In genomic region chr10:45098751-45099150, GRCm38 (mm10) we compare ENCODE assay signal across 9 mouse cellular contexts. TPM values are rescaled to one million over a fixed set of nuclear protein-coding genes. Genes with fewer than 3 reads are reported as not detected.
DNase-seq lines count a peak whose midpoint lies in the region; ATAC-seq and TF ChIP-seq lines count a peak whose summit lies in the region.
"Had no signal": no experiment of that assay in that cellular context is flagged by ENCODE, and none has a peak within 500 bp of the region (broad histone marks: within the 10 kb centered on the region; RNA-seq: fewer than 3 reads in every experiment).

No protein-coding gene starts in this region.

- H3K4me2 ChIP-seq in forebrain, postnatal 0 days (ENCODE audit: low read depth): no peak overlapping the region
- H3K4me2 ChIP-seq: hindbrain, embryonic 15.5 days; midbrain, embryonic 12.5 days had no signal

- no peak overlapping the region for H3K4me3 ChIP-seq in heart, embryonic 10.5 days
- H3K4me3 ChIP-seq in thymus, adult 2 months (ENCODE audit: control insufficient read depth, insufficient read depth, low read length): no peak overlapping the region
- H3K4me3 ChIP-seq in forebrain, postnatal 0 days (ENCODE audit: low read depth, low read length): no peak overlapping the region
- H3K4me3 ChIP-seq: hindbrain, embryonic 15.5 days; midbrain, embryonic 12.5 days had no signal

- H3K9me3 ChIP-seq in heart, embryonic 10.5 days: no peaks in the 10 kb centered on the region
- no peaks in the 10 kb centered on the region for H3K9me3 ChIP-seq in forebrain, postnatal 0 days (ENCODE audit: low read length)
- H3K9me3 ChIP-seq: hindbrain, embryonic 15.5 days had no signal

- ATAC-seq in forebrain, postnatal 0 days: peak; percentile 67

- H3K9ac ChIP-seq in forebrain, postnatal 0 days: no peak overlapping the region
- H3K9ac ChIP-seq: hindbrain, embryonic 15.5 days; midbrain, embryonic 12.5 days had no signal

- DNase-seq in heart, postnatal 14 days: peak; percentile 54 to 64
- DNase-seq in heart, embryonic 10.5 days (ENCODE audit: low spot score): no peak
- DNase-seq in thymus, adult 2 months: peak; percentile 68
- no peak for DNase-seq in thymus, adult 18-20 months
- DNase-seq in forebrain, postnatal 0 days: peak; percentile 73
- peak; percentile 50 for DNase-seq in retina, postnatal 1 day
- no peak for DNase-seq in T-cell, adult 2 months (ENCODE audit: low spot score)

- no peak overlapping the region for H3K27ac ChIP-seq in heart, embryonic 10.5 days
- H3K27ac ChIP-seq in thymus, adult 2 months (ENCODE audit: control insufficient read depth, insufficient read depth, low read length): no peak overlapping the region
- H3K27ac ChIP-seq in forebrain, postnatal 0 days (ENCODE audit: low read depth, low read length): no peak overlapping the region
- H3K27ac ChIP-seq: hindbrain, embryonic 15.5 days; midbrain, embryonic 12.5 days had no signal

- no peak for TF ChIP-seq POLR2A in thymus, adult 2 months (IDR thresholded peaks at IDR 0.05; ENCODE audit: control insufficient read depth, extremely low read depth, insufficient read depth, low read length, poor library complexity)

- no peak for TF ChIP-seq CTCF in thymus, adult 2 months (IDR thresholded peaks at IDR 0.05; ENCODE audit: borderline replicate concordance, control insufficient read depth, extremely low read depth, insufficient read depth, low read length, poor library complexity)
- peak; percentile 58 for TF ChIP-seq CTCF in forebrain, postnatal 0 days (IDR thresholded peaks at IDR 0.05; ENCODE audit: low read depth)

- H3K27me3 ChIP-seq in heart, embryonic 10.5 days (ENCODE audit: insufficient read depth, poor library complexity, severe bottlenecking): no peaks in the 10 kb centered on the region
- no peaks in the 10 kb centered on the region for H3K27me3 ChIP-seq in thymus, adult 2 months (ENCODE audit: control insufficient read depth, insufficient read depth, low read length)
- no peaks in the 10 kb centered on the region for H3K27me3 ChIP-seq in forebrain, postnatal 0 days (ENCODE audit: insufficient read depth, low read length)
- H3K27me3 ChIP-seq: hindbrain, embryonic 15.5 days; midbrain, embryonic 12.5 days had no signal

- 85% methylated on average over 2 of the region's 2 CpGs for WGBS in heart, embryonic 10.5 days
- 95% methylated on average over 2 of the region's 2 CpGs for WGBS in thymus, adult 2 months
- WGBS in forebrain, postnatal 0 days: 95% methylated on average over 2 of the region's 2 CpGs

- peaks cover 7% of the 10 kb centered on the region for H3K4me1 ChIP-seq in heart, embryonic 10.5 days
- peaks cover 6% of the 10 kb centered on the region for H3K4me1 ChIP-seq in thymus, adult 2 months (replicated peaks; ENCODE audit: control insufficient read depth, insufficient read depth, low read length)
- no peaks in the 10 kb centered on the region for H3K4me1 ChIP-seq in forebrain, postnatal 0 days (ENCODE audit: insufficient read depth)
- H3K4me1 ChIP-seq: midbrain, embryonic 12.5 days had no signal

- H3K36me3 ChIP-seq in heart, embryonic 10.5 days: peaks cover 64% of the 10 kb centered on the region
- peaks cover 20% of the 10 kb centered on the region for H3K36me3 ChIP-seq in thymus, adult 2 months (ENCODE audit: control insufficient read depth, insufficient read depth, low read length)
- peaks cover 34% of the 10 kb centered on the region for H3K36me3 ChIP-seq in forebrain, postnatal 0 days (ENCODE audit: insufficient read depth)

- intact Hi-C loops in heart, postnatal 14 days (cut with DNase I): loop anchor here (2.0 to 5.0 kb wide), 2 partner anchors 34 to 274 kb away; no protein-coding TSS in a partner anchor

RNA-seq across cellular contexts. Expression of gene Prep, which starts 31.7 kb away (rescaled TPM):
- total RNA-seq in heart, postnatal 14 days (2021): 10 to 100 TPM; 16.3 to 17.6 TPM
- 30.5 and 32.5 TPM in 2 replicates for polyA plus RNA-seq in heart, embryonic 10.5 days (2016; fragmentation: Nextera tagmentation; extraction: Ambion mirVana)
- polyA plus RNA-seq in thymus, adult 2 months (2012; rRNA removed): 28.1 and 34.4 TPM in 2 replicates
- total RNA-seq in forebrain, postnatal 0 days (2014; rRNA removed): 16.9 and 18.1 TPM in 2 replicates
- 16.6 and 19.0 TPM in 2 replicates for polyA plus RNA-seq in forebrain, postnatal 0 days (2015; fragmentation: Nextera tagmentation; extraction: Ambion mirVana)

Comparison
In these comparisons a context has a peak if more than half of its experiments do, and no peak if none do; other contexts are left out.
1. DNase-seq: peak in heart, postnatal 14 days (2 of 2), thymus, adult 2 months (single experiment), forebrain, postnatal 0 days (single experiment) and retina, postnatal 1 day (single experiment); none in heart, embryonic 10.5 days (single experiment), thymus, adult 18-20 months (0 of 2) and T-cell, adult 2 months (single experiment).